Mouse (Mus musculus) G1E-ER4 (cell line): ENCODE results near the gene Oxnad1. TPM values are rescaled to one million over a fixed set of nuclear protein-coding genes. Genes with fewer than 3 reads are reported as not detected.

ENCODE experiments used
- GATA1 ChIP-seq: IDR thresholded peaks from one replicate; pipeline ENCODE4 v1.8.0; 2012; ENCODE audit warnings: low read length, inconsistent platforms
- polyA plus RNA-seq: library from polyadenylated mRNA; stranded (reverse); fragments of >175 nt; gene quantifications from 2 replicates; pipeline ENCODE4 v1.2.3, GENCODE M21; 2012

Gene Oxnad1
- polyA plus RNA-seq, 1 experiment = 4.9 TPM

GRCm38 (mm10) chr14:32081026-32081425 is 4.1 kb upstream of the Oxnad1 start:
- no peak for TF ChIP-seq GATA1

- no peak for TF ChIP-seq GATA1
These were observed 2.3 kb upstream of the Oxnad1 start for GRCm38 (mm10) chr14:32082891-32083290.

- no peak for TF ChIP-seq GATA1
These were observed 1.7 kb upstream of the Oxnad1 start for GRCm38 (mm10) chr14:32083466-32083865.

- no peak for TF ChIP-seq GATA1
These were observed 470 bp downstream of the Oxnad1 start, which contains the start of gene Dph3 for GRCm38 (mm10) chr14:32085486-32086201. TSS of gene Dph3 (minus strand) at chr14:32085729.

GRCm38 (mm10) chr14:32086226-32086625 is 1.1 kb downstream of the Oxnad1 start:
- TF ChIP-seq GATA1 = no peak

- no peak for TF ChIP-seq GATA1
These were observed 6.0 kb downstream of the Oxnad1 start for GRCm38 (mm10) chr14:32091124-32091523.

- no peak for TF ChIP-seq GATA1
These were observed 6.5 kb downstream of the Oxnad1 start for GRCm38 (mm10) chr14:32091704-32092103.

- TF ChIP-seq GATA1 = no peak
These were observed 7.8 kb downstream of the Oxnad1 start for GRCm38 (mm10) chr14:32093018-32093417.

GRCm38 (mm10) chr14:32093500-32094117 is 8.4 kb downstream of the Oxnad1 start:
- TF ChIP-seq GATA1 = no peak

- no peak for TF ChIP-seq GATA1
These were observed 10.5 kb downstream of the Oxnad1 start for GRCm38 (mm10) chr14:32095646-32096045.

GRCm38 (mm10) chr14:32096740-32097139 is 11.6 kb downstream of the Oxnad1 start:
- TF ChIP-seq GATA1 = no peak

GRCm38 (mm10) chr14:32097691-32098090 is 12.5 kb downstream of the Oxnad1 start:
- no peak for TF ChIP-seq GATA1

- no peak for TF ChIP-seq GATA1
These were observed 13.8 kb downstream of the Oxnad1 start for GRCm38 (mm10) chr14:32098951-32099350.

GRCm38 (mm10) chr14:32103556-32103955 is 18.4 kb downstream of the Oxnad1 start:
- TF ChIP-seq GATA1 = no peak

- TF ChIP-seq GATA1 = no peak
These were observed 20.5 kb downstream of the Oxnad1 start for GRCm38 (mm10) chr14:32105663-32106062.

GRCm38 (mm10) chr14:32106911-32107310 is 21.7 kb downstream of the Oxnad1 start:
- TF ChIP-seq GATA1 = no peak
